Mouse (Mus musculus) kidney, embryonic 16.5 days (tissue): ENCODE results near the gene Gm21833. TPM values are rescaled to one million over a fixed set of nuclear protein-coding genes. Genes with fewer than 3 reads are reported as not detected.
"Not testable (repeated sequence)": the region's sequence is repeated elsewhere in the genome, so short reads cannot be mapped to it uniquely, and the experiment has no call there.

ENCODE experiments used
- ATAC-seq: fragments of 200-750 bp; cut with Nextera tagmentation; 2 replicates; pipeline ENCODE4 v1.8.0; 2017; ENCODE audit warnings: moderate TSS enrichment; ENCODE audit not compliant: low FRiP score, low TSS enrichment
- H3K27ac ChIP-seq: fragments of 300-500 bp; sonication (generic); 2 replicates; pipeline ENCODE4 v1.5.1; 2014; ENCODE audit warnings: low read length
- H3K27me3 ChIP-seq: fragments of 300-500 bp; sonication (generic); 2 replicates; pipeline ENCODE4 v1.6.1; 2014; ENCODE audit warnings: low read length, control low read depth, mixed read lengths; ENCODE audit not compliant: insufficient read depth
- H3K36me3 ChIP-seq: fragments of 300-500 bp; sonication (generic); 2 replicates; pipeline ENCODE4 v1.6.1; 2014; ENCODE audit warnings: low read length, control low read depth, mixed read lengths; ENCODE audit not compliant: insufficient read depth
- H3K4me1 ChIP-seq: fragments of 300-500 bp; sonication (generic); 2 replicates; pipeline ENCODE4 v1.6.1; 2014; ENCODE audit warnings: low read length, control low read depth, mixed read lengths; ENCODE audit not compliant: insufficient read depth
- H3K4me2 ChIP-seq: fragments of 300-500 bp; sonication (generic); replicated peaks from 2 replicates; pipeline ENCODE4 v1.6.1; 2014; ENCODE audit warnings: low read depth, low read length
- H3K4me3 ChIP-seq: fragments of 300-500 bp; sonication (generic); 2 replicates; pipeline ENCODE4 v1.5.1; 2014; ENCODE audit warnings: mild to moderate bottlenecking, low read length
- H3K9ac ChIP-seq: fragments of 300-500 bp; sonication (generic); replicated peaks from 2 replicates; pipeline ENCODE4 v1.6.1; 2014; ENCODE audit warnings: low read length
- H3K9me3 ChIP-seq: fragments of 300-500 bp; sonication (generic); 2 replicates; pipeline ENCODE4 v1.6.1; 2016; ENCODE audit warnings: low read length, control low read depth
- WGBS: fragments of 180-500 bp; shearing (Covaris S2); extraction: QIAGEN DNeasy Blood & Tissue Kit; methylation state at CpG from one replicate; pipeline ENCODE4 v1.1.7; 2014; 5-methylcytosine and 5-hydroxymethylcytosine counted together
- polyA plus RNA-seq: library from polyadenylated mRNA; unstranded; fragments of >200 nt; fragmentation: Nextera tagmentation; extraction: Ambion mirVana; gene quantifications from 2 replicates; pipeline ENCODE4 v1.2.1, GENCODE M21; 2015

The Gm21833 gene
- not detected in 2 replicates for polyA plus RNA-seq

- WGBS, result 79% methylated on average over 2 of the region's 2 CpGs
- H3K4me1 ChIP-seq, H3K4me3 ChIP-seq, H3K27me3 ChIP-seq, H3K9ac ChIP-seq, H3K4me2 ChIP-seq, H3K9me3 ChIP-seq, ATAC-seq, H3K36me3 ChIP-seq, H3K27ac ChIP-seq: not testable (repeated sequence)
Observed at GRCm38 (mm10) chr16:82828082-82828481, at the start of gene Gm21833. TSS of gene Gm21833 (plus strand) at chr16:82828382.

GRCm38 (mm10) chr16:82789521-82789920 lies 38.7 kb upstream of the Gm21833 start:
- Histone ChIP-seq H3K9ac (no peak overlapping the region), H3K4me1 (no peaks in the 10 kb centered on the region), H3K27ac (no peak overlapping the region), H3K27me3 (no peaks in the 10 kb centered on the region), H3K4me2 (no peak overlapping the region), H3K9me3 (no peaks in the 10 kb centered on the region), H3K36me3 (no peaks in the 10 kb centered on the region), H3K4me3 (no peak overlapping the region)
- ATAC-seq, result no peak

- no peaks in the 10 kb centered on the region for H3K9me3 ChIP-seq
- no peaks in the 10 kb centered on the region for H3K4me1 ChIP-seq
- H3K4me2 ChIP-seq, result no peak overlapping the region
- H3K36me3 ChIP-seq, result no peaks in the 10 kb centered on the region
- H3K9ac ChIP-seq, result no peak overlapping the region
- H3K27ac ChIP-seq, result no peak overlapping the region
- H3K27me3 ChIP-seq, result no peaks in the 10 kb centered on the region
- H3K4me3 ChIP-seq, result no peak overlapping the region
- ATAC-seq, result no peak
- 83% methylated on average over 4 of the region's 4 CpGs for WGBS
Observed at GRCm38 (mm10) chr16:82796489-82796888, 31.7 kb upstream of the Gm21833 start.

- no peak for ATAC-seq
- H3K9ac ChIP-seq, result no peak overlapping the region
Observed at GRCm38 (mm10) chr16:82815255-82815654, 12.9 kb upstream of the Gm21833 start.

GRCm38 (mm10) chr16:82816615-82817014 lies 11.6 kb upstream of the Gm21833 start:
- Histone ChIP-seq H3K9me3 (no peaks in the 10 kb centered on the region), H3K27me3 (no peaks in the 10 kb centered on the region), H3K4me3 (no peak overlapping the region), H3K4me2 (no peak overlapping the region), H3K4me1 (no peaks in the 10 kb centered on the region), H3K36me3 (no peaks in the 10 kb centered on the region), H3K27ac (no peak overlapping the region), H3K9ac (no peak overlapping the region)
- no peak for ATAC-seq
- WGBS, result 77% methylated on average over 2 of the region's 2 CpGs

More at GRCm38 (mm10) chr16:82815255-82815654, 12.9 kb upstream of the Gm21833 start:
- Histone ChIP-seq H3K4me2 (no peak overlapping the region), H3K9me3 (no peaks in the 10 kb centered on the region), H3K27ac (no peak overlapping the region), H3K27me3 (no peaks in the 10 kb centered on the region), H3K4me1 (no peaks in the 10 kb centered on the region), H3K36me3 (no peaks in the 10 kb centered on the region), H3K4me3 (no peak overlapping the region)

GRCm38 (mm10) chr16:82855752-82856151 lies 27.6 kb downstream of the Gm21833 start:
- Histone ChIP-seq H3K36me3 (no peaks in the 10 kb centered on the region), H3K9me3 (no peaks in the 10 kb centered on the region), H3K9ac (no peak overlapping the region), H3K27ac (no peak overlapping the region), H3K4me2 (no peak overlapping the region), H3K4me1 (no peaks in the 10 kb centered on the region), H3K4me3 (no peak overlapping the region), H3K27me3 (no peaks in the 10 kb centered on the region)
- no peak for ATAC-seq
- 80% methylated on average over 2 of the region's 2 CpGs for WGBS

GRCm38 (mm10) chr16:82864590-82864989 lies 36.4 kb downstream of the Gm21833 start:
- no peak for ATAC-seq
- Histone ChIP-seq H3K4me2 (no peak overlapping the region), H3K27me3 (no peaks in the 10 kb centered on the region), H3K27ac (no peak overlapping the region), H3K4me1 (no peaks in the 10 kb centered on the region), H3K9me3 (no peaks in the 10 kb centered on the region), H3K9ac (no peak overlapping the region), H3K36me3 (no peaks in the 10 kb centered on the region), H3K4me3 (no peak overlapping the region)
- 90% methylated on average over 7 of the region's 7 CpGs for WGBS
